Mouse (Mus musculus): ENCODE measurements around the gene Rnf150.

DNA sequence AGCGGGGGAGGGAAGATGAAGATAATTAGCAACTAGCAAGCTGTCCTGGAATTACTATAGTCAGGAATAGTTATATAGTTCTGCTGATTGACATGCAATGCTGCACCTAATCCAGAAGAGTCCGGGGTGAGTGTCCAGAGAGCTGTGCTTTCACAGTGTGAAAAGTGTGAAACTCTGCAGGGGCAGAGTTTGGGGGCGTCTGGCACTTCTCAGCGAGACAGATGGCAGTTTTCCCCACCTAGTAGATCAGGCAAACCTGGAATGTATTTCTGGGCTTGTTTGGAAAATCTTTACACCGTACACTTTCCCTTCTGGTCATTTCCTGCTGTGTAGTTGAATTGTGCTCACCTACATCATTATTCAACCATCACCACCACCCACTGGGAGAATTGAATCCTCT, 148.6 kb downstream of the Rnf150 start:
- TF ChIP-seq POLR2A (IDR thresholded peaks at IDR 0.05; ENCODE audit: control insufficient read depth in 1 of 2, insufficient read depth in 1 of 2, low read depth in 1 of 2, low read length in 2 of 2, poor library complexity in 1 of 2) (no peak), ZNF384 (IDR thresholded peaks at IDR 0.05; ENCODE audit: low read depth, low read length) (no peak), GABPA (IDR thresholded peaks at IDR 0.05; ENCODE audit: low read depth, low read length) (no peak), GATA1 (IDR thresholded peaks at IDR 0.05; ENCODE audit: low read depth, low read length) (no peak), HCFC1 (IDR thresholded peaks at IDR 0.05; ENCODE audit: low read depth, low read length) (no peak), TBP (IDR thresholded peaks at IDR 0.05; ENCODE audit: low read depth, low read length) (no peak), CTCF (IDR thresholded peaks at IDR 0.05 in 2 of 3, conservative IDR thresholded peaks at IDR 0.05 in 1 of 3; ENCODE audit: control insufficient read depth in 1 of 3, insufficient read depth in 1 of 3, low read depth in 2 of 3, low read length in 3 of 3, poor library complexity in 1 of 3, severe bottlenecking in 1 of 3) (no peak), MYB (IDR thresholded peaks at IDR 0.05; ENCODE audit: low read depth, low read length) (no peak), EP300 (IDR thresholded peaks at IDR 0.05; ENCODE audit: low read depth in 1 of 2, low read length in 2 of 2) (no peak), RAD21 (IDR thresholded peaks at IDR 0.05; ENCODE audit: low read depth, low read length) (no peak), ETS1 (IDR thresholded peaks at IDR 0.05; ENCODE audit: low read depth, low read length) (no peak), TCF12 (IDR thresholded peaks at IDR 0.05; ENCODE audit: low read depth, low read length) (no peak), ZC3H11A (IDR thresholded peaks at IDR 0.05; ENCODE audit: low read depth, low read length) (no peak)

Measured in MEL (cell line).